In the genomic region with DNA sequence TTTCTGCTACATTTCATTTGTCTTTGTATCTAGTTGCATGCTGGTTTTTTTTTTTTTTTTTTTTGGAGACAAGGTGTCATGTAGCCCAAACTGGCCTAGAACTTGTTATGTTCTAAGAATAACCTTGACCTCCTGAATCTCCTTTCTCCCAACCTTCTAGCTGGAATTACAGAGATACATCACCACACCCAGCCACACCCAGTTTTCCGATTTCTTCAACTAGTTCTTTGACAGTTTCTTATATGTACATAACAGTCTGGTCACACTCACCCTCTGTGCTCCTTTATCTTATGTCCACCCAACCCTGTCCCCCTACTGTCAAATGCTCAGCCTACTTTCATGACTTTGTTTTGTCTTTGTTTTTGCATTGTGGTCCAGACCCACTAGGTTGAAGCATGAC, we compare ENCODE assay signal across 21 mouse cellular contexts. TPM values are rescaled to one million over a fixed set of nuclear protein-coding genes. Genes with fewer than 3 reads are reported as not detected.
A peak's percentile ranks its signal among the peaks of the same experiment; 100 is the strongest.
DNase-seq lines count a peak whose midpoint lies in the region; TF ChIP-seq lines count a peak whose summit lies in the region.
"Had no signal": no experiment of that assay in that cellular context is flagged by ENCODE, and none has a peak within 500 bp of the region (broad histone marks: within the 10 kb centered on the region; RNA-seq: fewer than 3 reads in every experiment).

No protein-coding gene starts in this region.

- no peaks in the 10 kb centered on the region for H3K36me3 ChIP-seq in ES-E14 (ENCODE audit: control insufficient read depth, insufficient read depth, low read length, poor library complexity, severe bottlenecking)
- H3K36me3 ChIP-seq: embryonic facial prominence, embryonic 13.5 days; embryonic facial prominence, embryonic 15.5 days; forebrain, embryonic 10.5 days; forebrain, embryonic 12.5 days had no signal

- in situ Hi-C loops in ES-E14 (cut with MboI; ENCODE audit: low sequenced_read_pairs in 2 of 2, unreplicated experiment in 2 of 2) = no loop called here

- no peaks in the 10 kb centered on the region for H3K9me3 ChIP-seq in ES-E14 (ENCODE audit: control insufficient read depth, insufficient read depth, low read depth, low read length)
- H3K9me3 ChIP-seq: embryonic facial prominence, embryonic 13.5 days; embryonic facial prominence, embryonic 15.5 days; forebrain, embryonic 10.5 days; forebrain, embryonic 12.5 days had no signal

- no peak overlapping the region for H3K27ac ChIP-seq in ES-E14 (ENCODE audit: insufficient read depth, low read depth, low read length, poor library complexity, severe bottlenecking)
- H3K27ac ChIP-seq: embryonic facial prominence, embryonic 13.5 days; embryonic facial prominence, embryonic 15.5 days; forebrain, embryonic 10.5 days; forebrain, embryonic 12.5 days had no signal

- peaks cover 0 to 12% of the 10 kb centered on the region in 2 experiments; a peak in 2 of 4 replicates for H3K4me1 ChIP-seq in ES-E14 (ENCODE audit: control insufficient read depth in 2 of 2, insufficient read depth in 2 of 2, low read length in 2 of 2, poor library complexity in 1 of 2)
- H3K4me1 ChIP-seq: embryonic facial prominence, embryonic 13.5 days; embryonic facial prominence, embryonic 15.5 days; forebrain, embryonic 10.5 days; forebrain, embryonic 12.5 days had no signal

- DNase-seq in ES-E14 (ENCODE audit: low read depth, low spot score) (no peak), R1 (ENCODE audit: low read depth, low spot score) (peak; percentile 59)
- DNase-seq in frontal cortex, postnatal 25 days (ENCODE audit: low spot score in 2 of 2) = no peak
- no peak for DNase-seq in layer of hippocampus, postnatal 25 days (ENCODE audit: extremely low spot score in 1 of 2, low spot score in 1 of 2)
- no peak for DNase-seq in cerebellum, adult 11 months
- DNase-seq: adrenal gland, adult 8-10 months; adrenal gland, postnatal 14 days; adrenal gland, postnatal 36 days; cerebellum, adult 18-20 months; cerebellum, adult 8-10 months; cerebellum, adult 9-11 months; cerebellum, postnatal 14 days; cerebellum, postnatal 36 days had no signal

- no peak overlapping the region for H3K4me3 ChIP-seq in ES-E14 (ENCODE audit: insufficient read depth in 1 of 2, low read depth in 1 of 2, low read length in 2 of 2, poor library complexity in 1 of 2, severe bottlenecking in 1 of 2)
- H3K4me3 ChIP-seq: embryonic facial prominence, embryonic 13.5 days; embryonic facial prominence, embryonic 15.5 days; erythroblast, embryonic 14.5 days; forebrain, embryonic 10.5 days; forebrain, embryonic 12.5 days had no signal

- H3K9ac ChIP-seq in ES-E14 (ENCODE audit: insufficient read depth, low read depth, low read length, poor library complexity, severe bottlenecking) = no peak overlapping the region
- H3K9ac ChIP-seq: embryonic facial prominence, embryonic 13.5 days; embryonic facial prominence, embryonic 15.5 days; forebrain, embryonic 12.5 days had no signal

TF ChIP-seq in ES-E14, 5 proteins besides CTCF, POLR2A, EP300 and RAD21:
- no peak for TF ChIP-seq ZC3H11A (IDR thresholded peaks at IDR 0.05; ENCODE audit: borderline replicate concordance, low read depth, low read length)
- TF ChIP-seq ZNF384 (IDR thresholded peaks at IDR 0.05; ENCODE audit: low read depth, low read length) = peak; percentile 69

RNA-seq across cellular contexts. Expression of gene Adam1b, which starts 3.6 kb away (rescaled TPM):
- 0.09 TPM in 1 of 2 replicates, not detected in the other for total RNA-seq in ES-E14 (2012; rRNA removed)
- under 1 TPM in 1 of 2 experiments, not detected in 1; 0.12 TPM for total RNA-seq in layer of hippocampus, postnatal 25 days (2021)
- total RNA-seq: adrenal gland, adult 18-20 months; adrenal gland, postnatal 14 days; adrenal gland, postnatal 36 days; gastrocnemius, adult 18-20 months; MEL had no signal

RNA-seq across cellular contexts. Expression of gene Adam1a, which starts 38.4 kb away (rescaled TPM):
- 6.1 and 6.3 TPM in 2 replicates for total RNA-seq in ES-E14 (2012; rRNA removed)
- total RNA-seq in layer of hippocampus, postnatal 25 days (2021) = 10 to 100 TPM; 12.2 to 16.9 TPM

RNA-seq across cellular contexts. Expression of gene Gm42878, which starts 38.4 kb away (rescaled TPM):
- total RNA-seq in ES-E14 (2012; rRNA removed) = not detected in 2 replicates
- total RNA-seq in layer of hippocampus, postnatal 25 days (2021) = not detected
- total RNA-seq: adrenal gland, adult 8-10 months; adrenal gland, postnatal 14 days; adrenal gland, postnatal 36 days; gastrocnemius, adult 18-20 months; MEL had no signal

RNA-seq across cellular contexts. Expression of gene Mapkapk5, which starts 38.9 kb away (rescaled TPM):
- 94.3 and 111 TPM in 2 replicates for total RNA-seq in ES-E14 (2012; rRNA removed)
- 10 to 100 TPM; 65.4 to 76.7 TPM for total RNA-seq in layer of hippocampus, postnatal 25 days (2021)

RNA-seq across cellular contexts. Expression of gene Erp29, which starts 54.5 kb away (rescaled TPM):
- total RNA-seq in ES-E14 (2012; rRNA removed) = 339 and 444 TPM in 2 replicates
- total RNA-seq in layer of hippocampus, postnatal 25 days (2021) = 100 to 1,000 TPM; 131 to 154 TPM
